Comparison of ENCODE assay signal across 8 mouse cellular contexts in the genomic region with DNA sequence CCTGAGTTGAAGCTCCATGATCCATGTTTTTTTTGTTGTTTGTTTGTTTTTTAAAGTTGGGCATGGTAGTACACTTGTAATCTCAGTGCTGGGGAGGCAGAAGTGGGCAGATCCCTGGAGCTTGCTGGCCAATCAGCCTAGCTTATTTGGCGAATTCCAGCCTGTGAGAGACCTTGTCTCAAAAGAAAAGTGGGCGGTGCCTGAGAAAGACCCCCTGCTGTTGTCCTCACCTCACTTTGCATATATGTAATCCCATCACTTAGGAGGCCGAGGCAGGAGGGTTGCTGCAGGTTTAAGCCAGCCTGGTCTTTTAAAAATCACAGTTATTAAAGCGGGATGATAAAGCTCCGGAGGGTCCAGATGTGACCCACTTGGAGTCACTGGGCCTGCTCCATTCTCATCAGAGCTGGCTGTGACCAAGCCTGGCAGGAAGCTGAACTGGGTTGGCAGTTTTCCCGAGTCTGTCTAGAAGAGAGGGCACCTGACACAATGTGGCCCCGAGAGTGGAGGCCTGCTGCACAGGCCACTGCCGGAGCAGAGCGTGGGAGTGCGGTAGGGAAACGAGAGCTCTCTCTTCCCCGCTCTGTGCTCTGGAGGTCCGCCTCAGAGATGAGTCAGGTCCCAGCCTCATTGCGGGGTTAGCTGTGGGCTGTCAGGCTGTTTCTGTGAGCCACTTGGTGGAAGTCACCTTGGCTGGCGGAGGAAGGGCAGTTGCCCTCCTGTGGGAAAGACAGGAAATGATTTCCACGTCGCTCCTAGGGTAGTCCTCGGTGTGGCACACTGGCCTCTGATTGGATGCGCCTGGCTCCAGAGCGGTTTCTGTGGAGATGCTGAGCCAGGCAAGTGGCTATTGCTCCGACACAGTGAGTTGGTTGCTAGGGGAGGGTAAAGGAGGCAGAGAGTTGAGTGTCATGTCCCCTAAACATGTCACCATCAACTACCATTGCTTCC. TPM values are rescaled to one million over a fixed set of nuclear protein-coding genes. Genes with fewer than 3 reads are reported as not detected.
DNase-seq lines count a peak whose midpoint lies in the region; ATAC-seq lines count a peak whose summit lies in the region.

No protein-coding gene starts in this region.

- no peak overlapping the region for H3K4me3 ChIP-seq in heart, embryonic 11.5 days (ENCODE audit: low read depth, low read length)
- H3K4me3 ChIP-seq in kidney, embryonic 14.5 days (ENCODE audit: low read length) = no peak overlapping the region
- no peak overlapping the region for H3K4me3 ChIP-seq in lung, embryonic 15.5 days

- peak; percentile 46; the same call in 1 of the 2 replicates for ATAC-seq in heart, embryonic 11.5 days (replicated peaks; ENCODE audit: insufficient number of reproducible peaks, low FRiP score, low TSS enrichment)
- ATAC-seq in kidney, embryonic 14.5 days (ENCODE audit: low FRiP score, low TSS enrichment) = peak; percentile 56; the same call in 1 of the 2 replicates
- ATAC-seq in lung, embryonic 15.5 days (ENCODE audit: borderline replicate concordance, extremely low read depth, low FRiP score, low TSS enrichment) = no peak
- no peak for ATAC-seq in CD4-positive, CD25-positive, alpha-beta regulatory T cell, adult 4 months

- H3K36me3 ChIP-seq in heart, embryonic 11.5 days (ENCODE audit: control insufficient read depth, insufficient read depth, low read length) = peaks cover 11% of the 10 kb centered on the region
- peaks cover 17% of the 10 kb centered on the region for H3K36me3 ChIP-seq in kidney, embryonic 14.5 days (ENCODE audit: control insufficient read depth, insufficient read depth, low read length)
- H3K36me3 ChIP-seq in lung, embryonic 15.5 days = peaks cover 15% of the 10 kb centered on the region

- no peaks in the 10 kb centered on the region for H3K27me3 ChIP-seq in heart, embryonic 11.5 days (ENCODE audit: control insufficient read depth, insufficient read depth, low read length)
- H3K27me3 ChIP-seq in kidney, embryonic 14.5 days (ENCODE audit: control insufficient read depth, insufficient read depth, low read length) = no peaks in the 10 kb centered on the region
- no peaks in the 10 kb centered on the region; the same call in 1 of the 2 replicates for H3K27me3 ChIP-seq in lung, embryonic 15.5 days

- WGBS in heart, embryonic 11.5 days (ENCODE audit: insufficient replicate concordance) = 51% methylated on average over 21 of the region's 21 CpGs
- 46% methylated on average over 21 of the region's 21 CpGs for WGBS in kidney, embryonic 14.5 days
- 56% methylated on average over 21 of the region's 21 CpGs for WGBS in lung, embryonic 15.5 days

- peaks cover 16% of the 10 kb centered on the region for H3K4me1 ChIP-seq in heart, embryonic 11.5 days (ENCODE audit: control insufficient read depth, insufficient read depth, low read length)
- H3K4me1 ChIP-seq in kidney, embryonic 14.5 days (ENCODE audit: control insufficient read depth, insufficient read depth, low read length) = peaks cover 4% of the 10 kb centered on the region
- H3K4me1 ChIP-seq in lung, embryonic 15.5 days = peaks cover 24% of the 10 kb centered on the region

- no peak overlapping the region; the same call in 1 of the 2 replicates for H3K4me2 ChIP-seq in heart, embryonic 11.5 days
- peak overlapping the region; percentile 1; the same call in 1 of the 2 replicates for H3K4me2 ChIP-seq in kidney, embryonic 14.5 days (replicated peaks; ENCODE audit: low read depth, low read length)
- no peak overlapping the region for H3K4me2 ChIP-seq in lung, embryonic 15.5 days

- H3K9ac ChIP-seq in heart, embryonic 11.5 days (ENCODE audit: low read depth, low read length) = peak overlapping the region; percentile 43; the same call in 1 of the 2 replicates
- no peak overlapping the region for H3K9ac ChIP-seq in kidney, embryonic 14.5 days (ENCODE audit: low read depth, low read length)
- no peak overlapping the region for H3K9ac ChIP-seq in lung, embryonic 15.5 days

- peak; percentile 40 for DNase-seq in embryo, embryonic 10 days (ENCODE audit: low spot score)
- DNase-seq in embryo, embryonic 11 days = no peak
- DNase-seq in cerebellum, adult 9-11 months = peak; percentile 91
- peak; percentile 53 for DNase-seq in right cerebral cortex, postnatal 25 days

- H3K9me3 ChIP-seq in heart, embryonic 11.5 days (replicated peaks; ENCODE audit: control insufficient read depth, low read length) = no peaks in the 10 kb centered on the region
- H3K9me3 ChIP-seq in kidney, embryonic 14.5 days (ENCODE audit: control insufficient read depth, low read length) = no peaks in the 10 kb centered on the region
- H3K9me3 ChIP-seq in lung, embryonic 15.5 days = no peaks in the 10 kb centered on the region

- H3K27ac ChIP-seq in heart, embryonic 11.5 days (ENCODE audit: low read depth, low read length) = peak overlapping the region; percentile 54
- no peak overlapping the region; the same call in 1 of the 2 replicates for H3K27ac ChIP-seq in kidney, embryonic 14.5 days (ENCODE audit: low read depth, low read length)
- H3K27ac ChIP-seq in lung, embryonic 15.5 days = peak overlapping the region; percentile 8; the same call in 1 of the 2 replicates

RNA-seq across cellular contexts. Expression of a gene that starts 11.0 kb away (rescaled TPM):
- 87.3 and 88.4 TPM in 2 replicates for polyA plus RNA-seq in heart, embryonic 11.5 days (2014; fragmentation: Nextera tagmentation; extraction: Ambion mirVana)
- 62.3 and 63.6 TPM in 2 replicates for polyA plus RNA-seq in kidney, embryonic 14.5 days (2014; fragmentation: Nextera tagmentation; extraction: Ambion mirVana)
- polyA plus RNA-seq in lung, embryonic 15.5 days (2015; fragmentation: Nextera tagmentation; extraction: Ambion mirVana) = 57.4 and 59.4 TPM in 2 replicates
- 100 to 1,000 TPM in 1 of 2 experiments, 10 to 100 TPM in 1; 79.7 to 103 TPM for polyA plus RNA-seq in CD4-positive, CD25-positive, alpha-beta regulatory T cell, adult 4 months (2017; shearing (Covaris generic))

Comparison
In these comparisons a context has a peak if more than half of its experiments do, and no peak if none do; other contexts are left out.
1. ATAC-seq: peak in heart, embryonic 11.5 days (single experiment) and kidney, embryonic 14.5 days (single experiment); none in lung, embryonic 15.5 days (single experiment) and CD4-positive, CD25-positive, alpha-beta regulatory T cell, adult 4 months (single experiment).